Mouse (Mus musculus): Measurements from ENCODE around the gene Scn1b.

The Scn1b gene

DNA sequence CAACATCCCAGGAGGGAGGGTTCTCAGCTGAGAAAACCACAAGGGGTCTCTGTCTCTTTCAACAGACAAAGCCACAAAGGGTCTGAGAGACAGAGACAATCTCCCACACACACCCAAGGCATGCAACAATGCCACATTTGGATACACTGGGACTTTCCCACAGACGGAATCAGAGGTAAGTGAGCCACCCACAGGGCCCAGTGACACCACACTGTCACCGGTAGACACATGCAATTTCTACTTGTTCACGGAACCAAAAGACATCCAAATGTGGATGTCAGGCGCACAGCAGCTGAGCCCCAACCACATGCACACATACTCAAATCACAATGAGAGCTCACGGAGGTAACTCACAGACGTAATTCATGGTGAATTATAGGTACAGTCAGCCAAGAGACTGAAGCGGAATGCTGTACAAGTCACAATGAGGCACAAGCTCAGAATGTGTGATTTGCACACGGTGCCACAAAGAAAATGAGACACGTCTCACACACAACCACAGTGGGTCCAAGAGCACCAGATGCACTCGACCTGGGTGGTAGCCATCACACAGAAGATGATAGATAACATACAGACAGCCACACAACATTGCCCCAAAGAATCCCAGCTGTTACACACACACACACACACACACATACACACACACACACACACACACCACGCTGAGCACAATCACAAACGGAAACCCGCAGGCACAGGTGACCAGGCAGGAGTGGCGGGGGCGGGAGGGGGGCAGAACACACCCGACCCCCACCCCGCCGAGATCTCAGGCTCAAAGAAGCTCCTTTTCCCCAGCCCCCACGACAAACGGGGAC is 23.2 kb upstream of the Scn1b start:
- DNase-seq (ENCODE audit: low spot score in 2 of 2): peak in 1 of 2 experiments; percentile 47

DNA sequence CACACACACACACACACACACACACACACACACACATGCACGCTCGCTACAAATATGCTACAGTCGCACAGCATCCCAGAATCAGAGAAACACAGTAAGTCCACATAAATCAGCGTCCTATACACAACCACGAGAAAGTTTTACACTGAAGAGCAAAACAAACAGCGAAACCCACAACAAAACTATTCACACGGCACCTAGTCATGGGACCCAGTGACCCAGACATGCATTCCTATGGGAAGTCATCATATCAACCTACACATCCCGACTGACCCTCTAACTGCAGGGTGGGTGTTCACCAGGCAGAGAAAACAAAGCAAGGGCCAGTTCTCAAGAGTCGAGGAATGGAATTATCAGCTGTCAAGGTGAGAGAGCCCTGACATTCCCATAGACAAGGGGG is 22.5 kb upstream of the Scn1b start:
- DNase-seq (ENCODE audit: low spot score in 2 of 2): no peak

- no peak for DNase-seq (ENCODE audit: low spot score in 2 of 2)
Observed at GRCm38 (mm10) chr7:31148756-31149155, 22.0 kb upstream of the Scn1b start.

DNA sequence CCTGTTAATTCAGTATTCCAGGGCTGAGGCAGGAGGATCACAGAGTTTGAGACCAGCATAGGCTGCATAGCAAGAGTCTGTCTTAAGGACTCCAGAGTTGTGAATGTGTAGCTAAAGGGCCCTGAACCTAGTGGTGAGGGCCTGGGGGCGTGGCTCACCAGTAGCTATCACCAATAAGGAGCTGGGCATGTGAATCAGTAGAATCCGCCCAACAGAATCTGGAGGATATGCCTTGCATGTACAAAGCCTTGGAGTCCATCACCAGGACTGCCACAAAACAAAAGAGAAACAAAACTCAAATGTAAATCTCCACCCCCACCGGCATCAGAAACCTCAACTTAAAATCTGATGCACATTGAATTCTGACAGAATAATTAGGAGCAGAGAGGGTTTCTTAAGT is 21.3 kb upstream of the Scn1b start:
- no peak for DNase-seq (ENCODE audit: low spot score in 2 of 2)

DNA sequence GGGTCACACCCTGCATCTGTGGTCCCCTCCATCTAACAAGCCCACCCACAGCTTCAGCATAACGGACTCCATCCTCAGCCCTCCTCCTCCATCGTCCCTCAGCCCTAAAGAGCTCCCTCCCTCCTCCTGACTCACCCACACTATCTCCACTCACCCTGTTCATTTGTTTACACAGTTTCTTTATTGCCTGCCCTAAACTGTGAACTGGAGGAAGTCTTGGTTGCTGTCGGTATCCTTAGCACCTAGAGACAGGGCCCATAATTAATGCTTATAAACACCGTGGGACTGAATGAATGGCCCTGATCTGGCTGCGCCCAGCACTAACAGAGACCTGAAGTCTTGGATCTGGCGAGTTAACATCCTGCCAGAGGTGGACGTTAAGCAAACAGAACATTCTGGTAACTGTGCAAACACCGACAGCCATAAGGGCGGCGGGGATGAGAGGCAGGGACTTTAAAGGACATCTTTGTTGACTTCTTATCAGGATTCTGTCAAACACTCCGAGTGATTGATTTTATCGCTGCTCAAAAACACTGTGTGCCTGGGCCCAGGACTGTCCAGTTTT is 18.9 kb upstream of the Scn1b start:
- DNase-seq (ENCODE audit: low spot score in 2 of 2): no peak

DNA sequence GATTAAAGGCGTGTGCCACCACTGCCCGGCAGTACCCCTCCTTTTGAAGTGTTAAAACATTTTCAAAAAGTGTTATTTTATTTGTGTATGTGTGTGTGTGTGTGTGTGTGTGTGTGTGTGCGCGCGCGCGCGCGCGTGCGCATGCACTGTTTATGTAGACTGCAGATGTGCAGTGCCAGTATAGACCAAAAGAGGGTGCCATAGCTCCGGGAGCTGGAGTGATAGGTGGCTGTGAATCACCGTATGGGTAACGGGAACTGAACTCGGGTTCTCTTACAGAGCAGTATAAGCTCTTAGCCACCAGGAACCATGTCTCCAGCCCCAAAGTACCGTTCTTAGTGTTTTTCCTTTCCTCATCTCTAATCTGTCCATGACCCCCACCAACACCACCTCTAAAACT is 18.1 kb upstream of the Scn1b start:
- DNase-seq (ENCODE audit: low spot score in 2 of 2): no peak

GRCm38 (mm10) chr7:31140941-31141340 is 14.1 kb upstream of the Scn1b start:
- no peak for DNase-seq (ENCODE audit: low spot score in 2 of 2)

DNA sequence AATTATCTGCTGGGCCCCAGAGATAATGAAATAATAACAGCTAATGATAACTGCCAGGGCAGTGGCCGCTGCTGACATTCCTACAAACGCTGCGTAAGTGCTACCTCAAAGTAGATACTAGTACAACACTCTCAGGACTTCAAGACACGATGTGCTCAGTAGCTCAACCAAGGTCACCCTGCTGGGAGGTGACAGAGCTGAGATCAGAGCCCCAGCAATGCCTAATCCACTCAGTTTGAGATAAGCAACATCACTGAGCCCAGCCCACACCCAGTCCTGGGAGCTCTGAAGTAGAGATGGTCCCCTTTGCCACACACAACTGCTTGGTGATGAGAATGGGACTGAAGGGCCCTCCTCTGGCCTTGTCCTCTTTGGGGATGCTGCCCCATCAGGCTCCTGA is 13.5 kb upstream of the Scn1b start:
- DNase-seq (ENCODE audit: low spot score in 2 of 2): no peak

DNA sequence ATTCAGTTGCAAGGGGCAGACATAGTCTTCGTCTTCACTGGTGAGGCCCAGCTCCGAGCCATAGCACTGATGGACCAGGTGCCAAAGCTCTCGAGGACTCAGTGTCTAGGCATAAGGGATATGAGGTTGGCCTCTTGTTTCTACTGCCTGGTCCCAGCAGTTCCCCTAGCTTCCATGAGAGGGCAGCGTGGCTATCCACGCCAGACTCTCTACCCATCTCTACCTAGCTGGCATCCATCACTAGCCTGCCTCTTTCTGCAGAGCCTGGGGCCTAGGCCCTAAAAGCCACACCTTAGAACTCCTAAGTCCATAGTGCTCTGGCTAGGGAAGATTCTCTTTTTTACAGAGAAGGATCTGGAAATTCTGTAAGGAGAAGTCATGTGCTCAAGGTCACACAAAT is 13.0 kb upstream of the Scn1b start:
- DNase-seq (ENCODE audit: low spot score in 2 of 2): peak; percentile 57 to 78

- DNase-seq (ENCODE audit: low spot score in 2 of 2): no peak
Observed at GRCm38 (mm10) chr7:31135717-31136116, 8.9 kb upstream of the Scn1b start.

- DNase-seq (ENCODE audit: low spot score in 2 of 2): no peak
Observed at GRCm38 (mm10) chr7:31131866-31132265, 5.1 kb upstream of the Scn1b start.

- DNase-seq (ENCODE audit: low spot score in 2 of 2): peak; percentile 39 to 76
Observed at GRCm38 (mm10) chr7:31130841-31131240, 4.0 kb upstream of the Scn1b start.

DNA sequence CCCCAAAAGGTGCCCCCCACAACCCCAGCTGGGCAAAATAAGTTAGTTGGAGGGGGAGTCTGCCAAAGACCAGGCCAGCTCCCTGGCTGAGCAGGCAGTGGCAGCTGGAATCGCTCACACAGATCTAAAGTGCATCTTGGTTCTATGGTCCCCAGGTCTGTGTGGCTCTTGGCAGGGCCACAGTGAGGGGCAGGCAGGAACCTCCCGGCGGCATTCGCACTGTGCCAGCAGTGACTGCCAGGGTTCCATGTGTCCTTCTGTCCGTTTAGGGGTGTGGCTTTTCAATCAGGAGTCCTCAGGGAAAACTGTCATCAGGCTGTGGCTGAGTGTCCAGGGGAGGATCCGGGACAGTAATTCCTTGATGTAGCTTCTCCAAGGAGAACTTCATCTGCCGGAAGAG is 3.4 kb upstream of the Scn1b start:
- DNase-seq (ENCODE audit: low spot score in 2 of 2): no peak

DNA sequence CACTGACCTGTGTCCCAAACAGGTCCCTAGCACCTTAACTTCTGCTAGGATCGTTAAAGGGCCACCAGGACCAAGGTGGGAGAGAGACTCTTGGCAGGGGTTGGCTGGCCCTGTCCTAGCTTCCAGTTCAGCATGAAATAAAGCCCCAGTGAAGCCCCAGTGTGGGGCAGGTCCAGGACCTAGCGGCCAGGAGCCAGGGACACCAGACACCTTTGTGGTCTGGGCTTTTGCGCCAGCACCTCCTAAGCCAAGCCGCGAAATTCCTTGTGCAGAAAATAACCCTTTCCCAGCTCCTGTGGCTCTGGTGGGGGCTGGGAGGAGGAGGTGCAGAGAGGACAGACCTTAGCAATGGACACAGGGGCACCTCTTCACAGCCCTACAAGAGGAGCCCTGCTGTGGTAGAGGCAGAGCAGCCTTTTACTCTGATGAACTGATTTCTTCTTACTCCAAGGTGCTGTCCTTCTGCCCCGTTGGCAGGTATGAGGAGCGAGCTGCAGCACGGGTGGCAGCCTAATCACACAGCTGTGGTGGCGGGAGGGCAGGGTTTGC is 1.4 kb upstream of the Scn1b start:
- no peak for DNase-seq (ENCODE audit: low spot score in 2 of 2)

DNA sequence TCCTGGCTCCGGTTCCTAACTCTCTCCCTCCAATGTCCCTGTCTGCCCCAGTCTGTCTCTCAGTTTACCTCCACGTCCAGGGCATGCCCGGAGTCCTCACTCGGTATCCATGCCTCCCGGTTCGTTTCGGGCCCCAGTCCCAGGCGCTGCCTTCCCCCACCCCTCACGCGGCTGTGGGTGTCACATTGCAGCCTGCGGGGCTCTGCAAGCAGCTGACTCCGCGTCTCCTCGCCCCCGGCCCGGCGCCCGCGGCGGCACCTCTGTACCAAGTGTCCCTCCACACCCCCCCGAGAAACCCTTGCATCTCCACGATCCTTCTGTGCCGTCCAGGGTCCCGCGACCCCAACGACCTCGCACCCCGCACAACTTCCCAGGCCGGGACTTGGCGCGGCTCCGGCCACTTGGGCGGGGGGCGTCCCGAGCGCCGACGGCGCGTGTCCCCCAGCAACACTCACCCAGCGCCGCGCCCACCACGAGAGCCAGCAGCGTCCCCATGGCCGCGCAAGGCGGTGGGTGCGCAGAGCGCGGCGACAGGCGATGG is 522 bp downstream of the Scn1b start:
- no peak for DNase-seq (ENCODE audit: low spot score in 2 of 2)

GRCm38 (mm10) chr7:31125116-31125515 is 1.7 kb downstream of the Scn1b start:
- DNase-seq (ENCODE audit: low spot score in 2 of 2): no peak

DNA sequence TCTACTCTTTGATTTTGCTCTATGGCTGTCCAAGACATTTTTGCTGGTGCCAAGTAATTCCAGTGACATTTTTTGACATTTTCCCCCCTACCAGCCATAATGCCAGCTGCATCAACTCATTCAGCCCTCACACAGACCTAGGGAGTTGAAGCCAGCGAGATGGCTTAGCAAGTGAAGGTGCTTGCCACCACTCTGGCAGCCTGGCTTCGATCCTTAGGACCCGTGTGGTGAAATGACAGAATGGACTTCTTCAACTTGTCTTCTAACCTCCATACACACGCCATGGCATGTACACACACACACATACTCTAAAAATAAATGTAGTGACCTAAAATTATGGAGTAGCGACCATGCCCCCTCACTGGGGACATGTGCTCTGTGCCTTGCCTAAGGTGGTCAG is 2.4 kb downstream of the Scn1b start:
- DNase-seq (ENCODE audit: low spot score in 2 of 2): no peak

DNA sequence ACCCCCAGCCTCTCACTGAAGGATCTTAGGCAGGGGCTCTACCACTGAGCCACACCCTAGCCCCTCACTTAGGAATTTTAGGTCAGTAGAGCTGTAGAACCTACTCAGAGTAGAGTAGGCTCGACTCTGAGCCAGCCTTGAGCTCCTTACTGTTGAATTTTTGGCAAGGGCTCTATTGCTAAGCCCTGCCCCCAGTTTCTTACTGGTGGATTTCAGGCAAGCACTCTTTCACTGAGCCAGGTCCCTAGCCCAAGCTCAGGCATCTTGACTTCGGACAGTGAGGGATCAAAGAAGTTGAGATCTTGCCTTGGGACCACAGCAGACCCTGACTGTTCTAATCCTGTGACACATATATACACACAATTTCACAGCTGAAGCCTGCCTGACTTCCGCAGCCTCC is 3.1 kb downstream of the Scn1b start:
- DNase-seq (ENCODE audit: low spot score in 2 of 2): no peak

DNA sequence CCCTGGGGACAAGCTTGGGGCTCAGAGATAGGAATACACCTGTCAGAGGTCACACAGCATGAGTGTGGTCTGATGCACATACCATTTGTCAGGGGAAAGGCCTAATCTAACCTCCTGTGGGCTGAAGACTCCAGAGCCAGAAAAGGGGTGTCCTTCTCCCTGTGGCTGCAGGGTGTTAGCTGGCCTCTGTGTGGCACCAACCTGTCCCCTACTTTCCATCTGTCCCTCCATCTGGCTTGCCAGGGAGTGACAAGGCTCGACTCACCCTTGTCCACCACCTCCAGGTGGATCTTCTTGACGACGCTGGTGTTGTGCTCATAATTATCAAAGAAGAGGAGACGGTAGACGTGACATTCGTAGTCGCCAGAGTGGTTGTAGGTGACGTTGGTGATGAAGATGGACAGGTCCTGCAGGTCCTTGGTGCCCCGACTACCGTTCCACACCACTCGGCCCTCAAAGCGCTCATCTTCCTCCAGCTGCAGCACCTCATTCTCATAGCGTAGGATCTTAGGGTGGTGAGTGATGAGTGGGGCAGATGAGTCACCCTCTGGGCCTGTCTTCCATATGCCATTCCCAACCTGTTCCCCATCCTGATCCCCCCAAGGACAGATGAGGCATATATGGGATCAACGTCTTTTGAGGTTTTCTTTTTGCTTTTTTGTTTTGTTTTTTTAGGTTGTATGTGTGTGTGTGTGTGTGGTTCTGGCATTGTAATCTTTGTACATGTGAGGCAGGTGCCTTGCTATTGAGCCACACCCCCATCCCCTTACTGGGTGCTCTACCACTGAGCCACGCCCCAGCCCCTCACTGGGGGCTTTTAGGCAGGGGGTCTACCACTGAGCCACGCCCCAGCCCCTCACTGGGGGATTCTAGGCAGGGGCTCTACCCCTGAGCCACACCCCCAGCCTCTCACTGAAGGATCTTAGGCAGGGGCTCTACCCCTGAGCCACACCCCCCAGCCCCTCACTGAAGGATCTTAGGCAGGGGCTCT is 3.9 kb downstream of the Scn1b start:
- DNase-seq (ENCODE audit: low spot score in 2 of 2): no peak

GRCm38 (mm10) chr7:31119556-31119955 is 7.2 kb downstream of the Scn1b start:
- DNase-seq (ENCODE audit: low spot score in 2 of 2): no peak

DNA sequence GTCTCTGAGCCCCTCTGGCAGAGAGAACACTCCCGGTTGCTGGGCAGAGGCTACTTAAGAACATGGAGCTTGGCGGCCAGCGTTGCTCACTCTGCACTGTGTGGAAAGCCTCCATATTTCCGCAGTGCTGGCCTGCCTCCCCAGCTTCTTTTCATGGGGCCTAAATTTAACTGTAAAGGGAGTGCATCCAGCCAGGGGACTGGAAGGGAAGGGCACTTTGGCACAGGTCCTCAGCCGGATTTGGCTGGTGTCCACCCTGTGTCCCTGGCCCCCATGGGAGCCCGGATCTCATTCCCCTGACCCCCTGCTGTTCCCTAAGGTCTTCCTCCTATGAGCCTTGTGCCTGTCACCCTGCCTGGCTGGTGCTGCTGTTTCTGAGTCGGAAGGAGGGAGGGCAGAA is 8.3 kb downstream of the Scn1b start:
- DNase-seq (ENCODE audit: low spot score in 2 of 2): no peak

- no peak for DNase-seq (ENCODE audit: low spot score in 2 of 2)
Observed at GRCm38 (mm10) chr7:31117465-31117864, 9.3 kb downstream of the Scn1b start.
